Mouse (Mus musculus): ENCODE data around the gene Polr2e. TPM values are rescaled to one million over a fixed set of nuclear protein-coding genes. Genes with fewer than 3 reads are reported as not detected.

The Polr2e gene
- total RNA-seq (2012; rRNA removed), result 127 and 132 TPM in 2 replicates
- total RNA-seq (2014; rRNA removed), result 98.3 and 105 TPM in 2 replicates
- polyA plus RNA-seq (2012; ENCODE audit: insufficient read length, low read depth), result 194 and 227 TPM in 2 replicates

- in situ Hi-C loops (cut with MboI; ENCODE audit: low pct_ligation_motif_present, low pct_unique_long_range_greater_than_20kb, low sequenced_read_pairs), result no loop called here
- dilution Hi-C loops (cut with MboI; ENCODE audit: extremely low pct_ligation_motif_present, extremely low pct_unique_long_range_greater_than_20kb, low sequenced_read_pairs), result no loop called here
- DNase-seq (ENCODE audit: extremely low read depth), result peak; percentile 97
- H3K9me3 ChIP-seq (replicated peaks; ENCODE audit: low read length), result no peaks in the 10 kb centered on the region
- TF ChIP-seq ELF1 (IDR thresholded peaks at IDR 0.05; ENCODE audit: low read depth, low read length), result peak; percentile 37; the same call in 1 of the 2 replicates
- TF ChIP-seq CTCF (conservative IDR thresholded peaks at IDR 0.05 in 1 of 2, IDR thresholded peaks at IDR 0.05 in 1 of 2; ENCODE audit: low read depth in 2 of 2, low read length in 2 of 2), result no peak
- TF ChIP-seq NRF1 (IDR thresholded peaks at IDR 0.05; ENCODE audit: low read depth, low read length), result peak; percentile 96
- TF ChIP-seq SIN3A (IDR thresholded peaks at IDR 0.05; ENCODE audit: low read length), result peak; percentile 88; the same call in 1 of the 2 replicates
- peak; percentile 52; the same call in 1 of the 2 replicates for TF ChIP-seq BHLHE40 (IDR thresholded peaks at IDR 0.05; ENCODE audit: low read depth, low read length)
- no peak for TF ChIP-seq SMC3 (IDR thresholded peaks at IDR 0.05; ENCODE audit: low read depth, low read length)
- no peak for TF ChIP-seq ETS1 (conservative IDR thresholded peaks at IDR 0.05; ENCODE audit: low read depth, low read length)
- peak; percentile 25; the same call in 1 of the 2 replicates for TF ChIP-seq MAZ (IDR thresholded peaks at IDR 0.05; ENCODE audit: low read depth, low read length)
- TF ChIP-seq CHD2 (IDR thresholded peaks at IDR 0.05; ENCODE audit: low read length), result peak; percentile 99
- peak; percentile 97 for TF ChIP-seq MXI1 (IDR thresholded peaks at IDR 0.05; ENCODE audit: low read depth, low read length)
- TF ChIP-seq MAX (IDR thresholded peaks at IDR 0.05; ENCODE audit: low read length), result peak; percentile 99
- TF ChIP-seq TCF12 (IDR thresholded peaks at IDR 0.05; ENCODE audit: low read depth, low read length), result peak; percentile 57; the same call in 1 of the 2 replicates
- peak; percentile 90 for TF ChIP-seq HCFC1 (IDR thresholded peaks at IDR 0.05; ENCODE audit: low read depth, low read length)
- TF ChIP-seq NELFE (IDR thresholded peaks at IDR 0.05; ENCODE audit: low read depth, low read length), result peak; percentile 54
- no peak for TF ChIP-seq RAD21 (IDR thresholded peaks at IDR 0.05; ENCODE audit: low read depth, low read length)
- TF ChIP-seq MEF2A (IDR thresholded peaks at IDR 0.05; ENCODE audit: borderline replicate concordance, low read depth, low read length), result 0 out of 2 replicates have a peak, but pooled peaks have one; percentile 12
- peak; percentile 80 for TF ChIP-seq POLR2A (IDR thresholded peaks at IDR 0.05; ENCODE audit: low read depth, low read length)
- peak; percentile 82 for TF ChIP-seq TBP (conservative IDR thresholded peaks at IDR 0.05; ENCODE audit: low read depth, low read length)
- peak within 1 kb of the TSS; percentile 80 for H3K4me2 ChIP-seq (ENCODE audit: insufficient read depth, low read depth, poor library complexity, severe bottlenecking)
- peaks cover 14 to 34% of the 10 kb centered on the region in 2 experiments for H3K4me1 ChIP-seq (ENCODE audit: control insufficient read depth in 1 of 2, insufficient read depth in 2 of 2)
- peak within 1 kb of the TSS; percentile 78 to 94 (median 81) for H3K4me3 ChIP-seq (replicated peaks in 1 of 3; ENCODE audit: low read depth in 2 of 3, low read length in 2 of 3, poor library complexity in 1 of 3)
- peaks cover 20% of the 10 kb centered on the region for H3K79me2 ChIP-seq (replicated peaks; ENCODE audit: control insufficient read depth, extremely low read depth, insufficient read depth, poor library complexity, severe bottlenecking)
- no peaks in the 10 kb centered on the region for H3K27me3 ChIP-seq (replicated peaks)
- H3K9ac ChIP-seq (ENCODE audit: insufficient read depth, low read depth), result peak within 1 kb of the TSS; percentile 93
- no peak within 1 kb of the TSS; the same call in 1 of the 2 replicates for H3K27ac ChIP-seq (ENCODE audit: insufficient read depth, low read depth)
- H3K36me3 ChIP-seq (replicated peaks in 1 of 2; ENCODE audit: control insufficient read depth in 1 of 2, insufficient read depth in 1 of 2, low read length in 1 of 2), result peaks cover 35 to 41% of the 10 kb centered on the region in 2 experiments
Observed at GRCm38 (mm10) chr10:80039559-80039979, at the start of gene Polr2e. Gene Polr2e, minus strand, starts transcription at chr10:80039795.

- H3K36me3 ChIP-seq (replicated peaks in 1 of 2; ENCODE audit: control insufficient read depth in 1 of 2, insufficient read depth in 1 of 2, low read length in 1 of 2), result peaks cover 21 to 89% of the 10 kb centered on the region in 2 experiments
- H3K9me3 ChIP-seq (replicated peaks; ENCODE audit: low read length), result no peaks in the 10 kb centered on the region
- H3K9ac ChIP-seq (ENCODE audit: insufficient read depth, low read depth), result no peak overlapping the region
- no peak overlapping the region for H3K4me3 ChIP-seq (replicated peaks in 1 of 3; ENCODE audit: low read depth in 2 of 3, low read length in 2 of 3, poor library complexity in 1 of 3)
- TF ChIP-seq EP300 (IDR thresholded peaks at IDR 0.05; ENCODE audit: low read length) (no peak), ELF1 (IDR thresholded peaks at IDR 0.05; ENCODE audit: low read depth, low read length) (no peak), NELFE (IDR thresholded peaks at IDR 0.05; ENCODE audit: low read depth, low read length) (no peak), CTCF (conservative IDR thresholded peaks at IDR 0.05 in 1 of 2, IDR thresholded peaks at IDR 0.05 in 1 of 2; ENCODE audit: low read depth in 2 of 2, low read length in 2 of 2) (no peak), PAX5 (IDR thresholded peaks at IDR 0.05; ENCODE audit: low read length) (no peak), GABPA (IDR thresholded peaks at IDR 0.05; ENCODE audit: insufficient replicate concordance, low read depth, low read length) (no peak), JUN (IDR thresholded peaks at IDR 0.05; ENCODE audit: insufficient read depth, low read depth, low read length) (no peak), ZC3H11A (IDR thresholded peaks at IDR 0.05; ENCODE audit: low read depth, low read length) (no peak), ZMIZ1 (IDR thresholded peaks at IDR 0.05; ENCODE audit: low read depth, low read length) (no peak), E2F4 (IDR thresholded peaks at IDR 0.05; ENCODE audit: insufficient replicate concordance, low read depth, low read length) (no peak), USF1 (IDR thresholded peaks at IDR 0.05; ENCODE audit: low read depth, low read length) (no peak), TBP (conservative IDR thresholded peaks at IDR 0.05; ENCODE audit: low read depth, low read length) (no peak)
- in situ Hi-C loops (cut with MboI; ENCODE audit: low pct_ligation_motif_present, low pct_unique_long_range_greater_than_20kb, low sequenced_read_pairs) (no loop called here), dilution Hi-C loops (cut with MboI; ENCODE audit: extremely low pct_ligation_motif_present, extremely low pct_unique_long_range_greater_than_20kb, low sequenced_read_pairs) (no loop called here)
- H3K4me2 ChIP-seq (ENCODE audit: insufficient read depth, low read depth, poor library complexity, severe bottlenecking), result no peak overlapping the region
- H3K27me3 ChIP-seq (replicated peaks), result no peaks in the 10 kb centered on the region
- no peak for DNase-seq (ENCODE audit: extremely low read depth)
- no peak overlapping the region for H3K27ac ChIP-seq (ENCODE audit: insufficient read depth, low read depth)
- peaks cover 0 to 26% of the 10 kb centered on the region in 2 experiments; a peak in 3 of 4 replicates for H3K4me1 ChIP-seq (ENCODE audit: control insufficient read depth in 1 of 2, insufficient read depth in 2 of 2)
- no peaks in the 10 kb centered on the region for H3K79me2 ChIP-seq (replicated peaks; ENCODE audit: control insufficient read depth, extremely low read depth, insufficient read depth, poor library complexity, severe bottlenecking)
Observed at GRCm38 (mm10) chr10:80089146-80089545, 49.6 kb upstream of the Polr2e start.
